Mouse (Mus musculus) intestine, embryonic 14.5 days (tissue): ENCODE results near the gene Cadm3. TPM values are rescaled to one million over a fixed set of nuclear protein-coding genes. Genes with fewer than 3 reads are reported as not detected.

ENCODE experiments used
- ATAC-seq: fragments of 200-750 bp; cut with Nextera tagmentation; replicated peaks from 2 replicates; pipeline ENCODE4 v1.8.0; 2017; ENCODE audit warnings: low read depth, moderate number of reproducible peaks, moderate TSS enrichment, moderate library complexity; ENCODE audit not compliant: low FRiP score, low TSS enrichment
- DNase-seq: peaks from one replicate; pipeline ENCODE4 v3.0.0-alpha.2; 2018; ENCODE audit warnings: low spot score
- H3K27ac ChIP-seq: fragments of 300-500 bp; sonication (generic); 2 replicates; pipeline ENCODE4 v1.5.1; 2014; ENCODE audit warnings: low read depth, mild to moderate bottlenecking, control low read depth
- H3K27me3 ChIP-seq: fragments of 300-500 bp; sonication (generic); replicated peaks from 2 replicates; pipeline ENCODE4 v1.6.1; 2014; ENCODE audit warnings: low read length, control low read depth; ENCODE audit not compliant: control insufficient read depth, insufficient read depth
- H3K36me3 ChIP-seq: fragments of 300-500 bp; sonication (generic); 2 replicates; pipeline ENCODE4 v1.6.1; 2014; ENCODE audit warnings: low read length, control low read depth; ENCODE audit not compliant: control insufficient read depth, insufficient read depth
- H3K4me1 ChIP-seq: fragments of 300-500 bp; sonication (generic); replicated peaks from 2 replicates; pipeline ENCODE4 v1.6.1; 2014; ENCODE audit warnings: low read length, control low read depth, mixed read lengths; ENCODE audit not compliant: control insufficient read depth, insufficient read depth
- H3K4me2 ChIP-seq: fragments of 300-500 bp; sonication (generic); 2 replicates; pipeline ENCODE4 v1.6.1; 2014; ENCODE audit warnings: low read length
- H3K4me3 ChIP-seq: fragments of 300-500 bp; sonication (generic); 2 replicates; pipeline ENCODE4 v1.5.1; 2014; ENCODE audit warnings: low read depth, low read length, control low read depth, mixed read lengths
- H3K9ac ChIP-seq: fragments of 300-500 bp; sonication (generic); 2 replicates; pipeline ENCODE4 v1.6.1; 2014; ENCODE audit warnings: mild to moderate bottlenecking, low read length
- H3K9me3 ChIP-seq: fragments of 300-500 bp; sonication (generic); 2 replicates; pipeline ENCODE4 v1.6.1; 2016; ENCODE audit warnings: low read length, control low read depth; ENCODE audit not compliant: control insufficient read depth
- WGBS: fragments of 180-500 bp; shearing (Covaris S2); extraction: QIAGEN DNeasy Blood & Tissue Kit; methylation state at CpG from one replicate; pipeline ENCODE4 v1.1.7; 2014; 5-methylcytosine and 5-hydroxymethylcytosine counted together
- polyA plus RNA-seq: library from polyadenylated mRNA; unstranded; fragments of >200 nt; fragmentation: Nextera tagmentation; extraction: Ambion mirVana; gene quantifications from 2 replicates; pipeline ENCODE4 v1.2.1, GENCODE M21; 2014

Gene Cadm3
- polyA plus RNA-seq, 1 experiment from 2014 or later = 7.7 TPM

GRCm38 (mm10) chr1:173389431-173389830, 21.9 kb upstream of the Cadm3 start:
- no peak overlapping the region for H3K9ac ChIP-seq
- DNase-seq = no peak
- H3K4me1 ChIP-seq = no peaks in the 10 kb centered on the region
- ATAC-seq = no peak
- H3K27me3 ChIP-seq = no peaks in the 10 kb centered on the region
- H3K9me3 ChIP-seq = no peaks in the 10 kb centered on the region
- peak overlapping the region; percentile 41 for H3K4me2 ChIP-seq
- no peak overlapping the region for H3K4me3 ChIP-seq
- no peaks in the 10 kb centered on the region for H3K36me3 ChIP-seq
- H3K27ac ChIP-seq = no peak overlapping the region
- WGBS = 24% methylated on average over 3 of the region's 3 CpGs

DNA sequence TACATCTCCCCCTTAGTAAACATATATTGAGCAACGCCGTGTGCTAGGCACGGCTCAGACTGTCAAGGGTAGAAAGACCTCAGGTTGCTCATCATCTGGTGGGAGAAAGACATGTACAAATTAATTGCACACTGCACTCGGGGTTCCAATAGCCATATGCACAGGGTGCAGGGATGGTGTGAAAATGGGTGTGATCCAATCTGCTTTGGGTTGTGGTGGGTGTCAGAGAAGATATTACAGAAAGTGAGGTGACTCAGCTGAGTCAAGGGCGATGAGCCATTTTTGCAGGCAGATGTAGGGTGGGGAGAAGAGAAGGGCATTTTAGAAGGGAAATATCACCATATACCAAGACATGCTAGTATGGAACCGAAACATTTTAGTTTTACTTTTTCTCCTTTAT, 13.9 kb upstream of the Cadm3 start:
- H3K27ac ChIP-seq = no peak overlapping the region
- H3K4me3 ChIP-seq = no peak overlapping the region
- DNase-seq (no peak), ATAC-seq (no peak)
- no peak overlapping the region for H3K4me2 ChIP-seq
- H3K4me1 ChIP-seq = no peaks in the 10 kb centered on the region
- no peak overlapping the region for H3K9ac ChIP-seq
- 84% methylated on average over 6 of the region's 6 CpGs for WGBS
- H3K36me3 ChIP-seq = no peaks in the 10 kb centered on the region
- H3K27me3 ChIP-seq = no peaks in the 10 kb centered on the region
- no peaks in the 10 kb centered on the region for H3K9me3 ChIP-seq

- no peaks in the 10 kb centered on the region for H3K9me3 ChIP-seq
- DNase-seq = peak; percentile 67
- H3K4me3 ChIP-seq = no peak overlapping the region
- no peak overlapping the region for H3K9ac ChIP-seq
- H3K36me3 ChIP-seq = no peaks in the 10 kb centered on the region
- 35% methylated on average over 13 of the region's 13 CpGs for WGBS
- H3K4me2 ChIP-seq = no peak overlapping the region
- no peaks in the 10 kb centered on the region for H3K27me3 ChIP-seq
- no peaks in the 10 kb centered on the region for H3K4me1 ChIP-seq
- no peak for ATAC-seq
- no peak overlapping the region for H3K27ac ChIP-seq
Measured at GRCm38 (mm10) chr1:173377380-173378112, 10.1 kb upstream of the Cadm3 start.

GRCm38 (mm10) chr1:173374020-173374419, 6.5 kb upstream of the Cadm3 start:
- H3K36me3 ChIP-seq = no peaks in the 10 kb centered on the region
- no peak overlapping the region for H3K27ac ChIP-seq
- H3K4me1 ChIP-seq = no peaks in the 10 kb centered on the region
- DNase-seq (no peak), ATAC-seq (no peak)
- no peak overlapping the region for H3K4me2 ChIP-seq
- 76% methylated on average over 7 of the region's 7 CpGs for WGBS
- H3K9me3 ChIP-seq = no peaks in the 10 kb centered on the region
- H3K4me3 ChIP-seq = no peak overlapping the region
- H3K9ac ChIP-seq = no peak overlapping the region
- no peaks in the 10 kb centered on the region for H3K27me3 ChIP-seq

DNA sequence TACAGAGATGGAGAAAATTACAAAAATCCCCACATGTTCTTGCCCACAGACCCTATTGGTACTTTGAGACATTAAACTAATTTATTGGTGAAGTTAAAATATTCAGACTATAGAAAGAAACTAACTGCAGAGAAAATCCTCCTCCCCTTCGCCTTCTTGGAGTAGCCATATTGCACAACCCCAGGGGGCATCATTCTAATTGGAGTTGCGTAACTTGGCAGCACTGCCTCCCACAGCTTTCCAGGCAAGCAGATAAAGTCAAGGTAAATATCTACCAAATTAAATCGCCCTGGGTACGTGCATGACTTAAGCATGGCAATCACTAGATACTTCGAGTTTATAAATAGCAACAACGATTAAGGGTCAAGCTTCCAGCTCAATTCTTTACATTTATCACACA, 4.1 kb upstream of the Cadm3 start:
- no peak for DNase-seq
- H3K9ac ChIP-seq = no peak overlapping the region
- H3K36me3 ChIP-seq = no peaks in the 10 kb centered on the region
- no peak overlapping the region for H3K4me2 ChIP-seq
- no peak for ATAC-seq
- no peak overlapping the region for H3K4me3 ChIP-seq
- H3K27ac ChIP-seq = no peak overlapping the region
- H3K9me3 ChIP-seq = no peaks in the 10 kb centered on the region
- H3K27me3 ChIP-seq = peaks cover 20% of the 10 kb centered on the region
- H3K4me1 ChIP-seq = 0 out of 2 replicates have a peak, but pooled peaks cover 1% of the 10 kb centered on the region
- 82% methylated on average over 6 of the region's 6 CpGs for WGBS

- no peaks in the 10 kb centered on the region for H3K9me3 ChIP-seq
- ATAC-seq = no peak
- peaks cover 30% of the 10 kb centered on the region for H3K27me3 ChIP-seq
- WGBS = 69% methylated on average over 6 of the region's 6 CpGs
- DNase-seq = no peak
- H3K4me3 ChIP-seq = no peak overlapping the region
- no peaks in the 10 kb centered on the region for H3K36me3 ChIP-seq
- H3K27ac ChIP-seq = no peak overlapping the region
- no peak overlapping the region for H3K4me2 ChIP-seq
- no peak overlapping the region for H3K9ac ChIP-seq
- 0 out of 2 replicates have a peak, but pooled peaks cover 6% of the 10 kb centered on the region for H3K4me1 ChIP-seq
Measured at GRCm38 (mm10) chr1:173370456-173370855, 3.0 kb upstream of the Cadm3 start.

- Histone ChIP-seq H3K27me3 (peaks cover 37% of the 10 kb centered on the region), H3K27ac (no peak overlapping the region), H3K4me1 (0 out of 2 replicates have a peak, but pooled peaks cover 6% of the 10 kb centered on the region), H3K9ac (no peak overlapping the region), H3K4me3 (no peak overlapping the region), H3K9me3 (no peaks in the 10 kb centered on the region), H3K4me2 (no peak overlapping the region), H3K36me3 (no peaks in the 10 kb centered on the region)
- no peak for ATAC-seq
- DNase-seq = no peak
- WGBS = 72% methylated on average over 2 of the region's 2 CpGs
Measured at GRCm38 (mm10) chr1:173369611-173370010, 2.1 kb upstream of the Cadm3 start.

DNA sequence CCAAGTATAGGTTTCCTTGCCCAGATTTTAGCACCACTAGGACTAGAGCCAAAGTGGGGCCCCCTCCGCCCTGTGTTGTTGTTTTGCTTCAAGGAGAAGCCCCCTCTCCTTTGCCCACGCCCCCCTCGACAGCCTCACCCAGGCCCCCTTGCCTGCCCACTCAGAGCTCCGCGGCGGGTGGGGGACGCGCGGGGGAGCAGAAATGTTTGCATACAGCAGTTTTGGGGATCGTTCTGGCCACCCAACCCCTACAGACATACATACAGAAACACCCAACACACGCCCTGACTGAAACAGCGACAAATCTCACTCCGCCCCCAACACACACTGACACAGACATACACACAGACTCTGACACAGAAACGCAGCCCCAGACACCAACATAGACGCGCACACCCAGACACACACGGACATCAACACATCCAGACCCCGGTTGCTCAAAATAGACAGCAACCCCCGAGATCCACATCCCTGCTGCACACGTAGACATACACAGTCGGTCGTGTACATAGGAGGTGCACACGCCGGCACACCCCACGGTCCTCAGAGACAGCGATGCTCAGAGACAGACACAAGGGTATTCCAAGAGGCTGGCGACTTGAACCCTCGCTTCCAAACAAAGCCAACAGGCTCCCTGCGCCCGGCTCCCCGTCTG, 667 bp downstream of the Cadm3 start:
- under 1% methylated on average over 31 of the region's 31 CpGs for WGBS
- DNase-seq (peak; percentile 54), ATAC-seq (peak; percentile 47; the same call in 1 of the 2 replicates)
- no peaks in the 10 kb centered on the region for H3K9me3 ChIP-seq
- H3K36me3 ChIP-seq = no peaks in the 10 kb centered on the region
- H3K4me3 ChIP-seq = peak overlapping the region; percentile 58
- 0 out of 2 replicates have a peak, but pooled peaks cover 6% of the 10 kb centered on the region for H3K4me1 ChIP-seq
- peak overlapping the region; percentile 89 for H3K4me2 ChIP-seq
- H3K27ac ChIP-seq = no peak overlapping the region
- H3K27me3 ChIP-seq = peaks cover 38% of the 10 kb centered on the region
- H3K9ac ChIP-seq = peak overlapping the region; percentile 46
